Comparison of ENCODE assay signal across 26 mouse cellular contexts in genomic region chr7:24116655-24117054, GRCm38 (mm10). TPM values are rescaled to one million over a fixed set of nuclear protein-coding genes. Genes with fewer than 3 reads are reported as not detected.
"Had no signal": no experiment of that assay in that cellular context is flagged by ENCODE, and none has a peak within 500 bp of the region (broad histone marks: within the 10 kb centered on the region; RNA-seq: fewer than 3 reads in every experiment).

No protein-coding gene starts in this region.

- H3K27ac ChIP-seq: embryonic facial prominence, embryonic 10.5 days; embryonic facial prominence, embryonic 12.5 days; embryonic facial prominence, embryonic 13.5 days; embryonic facial prominence, embryonic 15.5 days; forebrain, embryonic 10.5 days; forebrain, embryonic 12.5 days; forebrain, embryonic 13.5 days; forebrain, embryonic 15.5 days; gastrocnemius, adult 2 months; heart, adult 2 months had no signal

- H3K9me3 ChIP-seq: embryonic facial prominence, embryonic 10.5 days; embryonic facial prominence, embryonic 12.5 days; embryonic facial prominence, embryonic 13.5 days; embryonic facial prominence, embryonic 15.5 days; forebrain, embryonic 10.5 days; forebrain, embryonic 12.5 days; forebrain, embryonic 13.5 days; forebrain, embryonic 15.5 days had no signal

- H3K4me3 ChIP-seq: embryonic facial prominence, embryonic 10.5 days; embryonic facial prominence, embryonic 12.5 days; embryonic facial prominence, embryonic 13.5 days; embryonic facial prominence, embryonic 15.5 days; erythroblast, embryonic 14.5 days; forebrain, embryonic 10.5 days; forebrain, embryonic 12.5 days; forebrain, embryonic 13.5 days; forebrain, embryonic 15.5 days; gastrocnemius, adult 2 months; heart, adult 2 months had no signal

- ATAC-seq: forebrain, embryonic 13.5 days; forebrain, embryonic 14.5 days; forebrain, embryonic 15.5 days; forebrain, embryonic 16.5 days; forebrain, postnatal 0 days had no signal

- H3K36me3 ChIP-seq: embryonic facial prominence, embryonic 10.5 days; embryonic facial prominence, embryonic 12.5 days; embryonic facial prominence, embryonic 13.5 days; forebrain, embryonic 10.5 days; forebrain, embryonic 12.5 days; forebrain, embryonic 15.5 days had no signal

- H3K27me3 ChIP-seq: embryonic facial prominence, embryonic 12.5 days; embryonic facial prominence, embryonic 13.5 days; embryonic facial prominence, embryonic 15.5 days; forebrain, embryonic 12.5 days; forebrain, embryonic 13.5 days; forebrain, embryonic 15.5 days had no signal

- DNase-seq: cerebellum, adult 9-10 months; cerebellum, adult 9-11 months; cerebellum, postnatal 10 days; cerebellum, postnatal 14 days; cerebellum, postnatal 25 days; cerebellum, postnatal 36 days; embryo, embryonic 11 days; forebrain, postnatal 0 days; gastrocnemius, adult 2 months; gastrocnemius, postnatal 10 days; gastrocnemius, postnatal 14 days; gastrocnemius, postnatal 25 days; gastrocnemius, postnatal 36 days; heart, adult 18-20 months; heart, adult 2 months had no signal

- H3K9ac ChIP-seq: embryonic facial prominence, embryonic 12.5 days; embryonic facial prominence, embryonic 13.5 days; embryonic facial prominence, embryonic 15.5 days; forebrain, embryonic 12.5 days; forebrain, embryonic 13.5 days; forebrain, embryonic 15.5 days; forebrain, postnatal 0 days had no signal

RNA-seq across cellular contexts. Expression of gene Zfp235, which starts 17.3 kb away (rescaled TPM):
- polyA plus RNA-seq: erythroblast, embryonic 14.5 days had no signal

RNA-seq across cellular contexts. Expression of gene Zfp114, which starts 58.2 kb away (rescaled TPM):
- total RNA-seq: gastrocnemius, postnatal 25 days; heart, adult 18-20 months had no signal
- polyA plus RNA-seq: erythroblast, embryonic 14.5 days had no signal
